Mouse (Mus musculus) stomach, embryonic 16.5 days (tissue): ENCODE measurements at regions not wholly inside any gene's neighbourhood (a gene's known extent, or its start where the extent isn't known, plus 50 kb on each side); places are given as distances from the start of the nearest gene placed in this dataset.
A peak's percentile ranks its signal among the peaks of the same experiment; 100 is the strongest.

ENCODE experiments used
- ATAC-seq: fragments of 200-750 bp; cut with Nextera tagmentation; 2 replicates; pipeline ENCODE4 v1.8.0; 2017; ENCODE audit warnings: moderate number of reproducible peaks, moderate TSS enrichment; ENCODE audit not compliant: insufficient read depth, low FRiP score
- H3K27ac ChIP-seq: fragments of 300-500 bp; sonication (generic); 2 replicates; pipeline ENCODE4 v1.5.1; 2014; ENCODE audit warnings: low read length
- H3K27me3 ChIP-seq: fragments of 300-500 bp; sonication (generic); 2 replicates; pipeline ENCODE4 v1.6.1; 2014; ENCODE audit warnings: low read length, control low read depth, mixed read lengths; ENCODE audit not compliant: control insufficient read depth, insufficient read depth
- H3K36me3 ChIP-seq: fragments of 300-500 bp; sonication (generic); 2 replicates; pipeline ENCODE4 v1.6.1; 2014; ENCODE audit warnings: low read length; ENCODE audit not compliant: control insufficient read depth, insufficient read depth
- H3K4me1 ChIP-seq: fragments of 300-500 bp; sonication (generic); 2 replicates; pipeline ENCODE4 v1.6.1; 2014; ENCODE audit warnings: low read length, control low read depth, mixed read lengths; ENCODE audit not compliant: control insufficient read depth, insufficient read depth
- H3K4me2 ChIP-seq: fragments of 300-500 bp; sonication (generic); 2 replicates; pipeline ENCODE4 v1.6.1; 2014; ENCODE audit warnings: low read depth, low read length, mixed read lengths
- H3K4me3 ChIP-seq: fragments of 300-500 bp; sonication (generic); replicated peaks from 2 replicates; pipeline ENCODE4 v1.5.1; 2014; ENCODE audit warnings: mild to moderate bottlenecking, low read length
- H3K9ac ChIP-seq: fragments of 300-500 bp; sonication (generic); 2 replicates; pipeline ENCODE4 v1.6.1; 2014; ENCODE audit warnings: low read length
- H3K9me3 ChIP-seq: fragments of 300-500 bp; sonication (generic); replicated peaks from 2 replicates; pipeline ENCODE4 v1.6.1; 2016; ENCODE audit warnings: low read length, control low read depth; ENCODE audit not compliant: control insufficient read depth
- WGBS: fragments of 180-500 bp; shearing (Covaris S2); extraction: QIAGEN DNeasy Blood & Tissue Kit; methylation state at CpG from one replicate; pipeline ENCODE4 v1.1.7; 2014; 5-methylcytosine and 5-hydroxymethylcytosine counted together

DNA sequence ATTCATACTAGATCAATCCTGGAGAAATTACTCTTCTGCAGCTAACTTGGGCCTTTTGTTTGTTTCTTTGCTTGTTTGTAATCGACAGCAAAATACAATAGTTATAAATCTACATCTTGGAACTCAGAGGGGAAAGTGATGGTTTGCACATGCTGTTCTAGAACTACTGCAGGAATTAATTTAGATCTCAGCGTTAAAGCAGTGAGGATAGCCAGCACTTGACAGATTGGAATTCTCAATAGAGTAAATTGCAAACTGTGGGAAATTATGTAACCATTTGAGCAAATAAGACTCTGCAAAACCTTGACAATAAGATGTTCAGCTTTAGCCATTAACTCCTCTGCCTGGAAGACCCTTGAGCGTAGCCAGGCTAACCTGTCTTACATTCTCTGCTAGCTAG, 112.0 kb upstream of the Itga4 start:
- H3K36me3 ChIP-seq: no peaks in the 10 kb centered on the region
- no peaks in the 10 kb centered on the region for H3K9me3 ChIP-seq
- no peak for ATAC-seq
- no peak overlapping the region for H3K4me2 ChIP-seq
- H3K4me1 ChIP-seq: 0 out of 2 replicates have a peak, but pooled peaks cover 3% of the 10 kb centered on the region
- H3K27ac ChIP-seq: no peak overlapping the region
- H3K4me3 ChIP-seq: no peak overlapping the region
- H3K27me3 ChIP-seq: no peaks in the 10 kb centered on the region
- 64% methylated on average over 3 of the region's 3 CpGs for WGBS
- no peak overlapping the region for H3K9ac ChIP-seq

DNA sequence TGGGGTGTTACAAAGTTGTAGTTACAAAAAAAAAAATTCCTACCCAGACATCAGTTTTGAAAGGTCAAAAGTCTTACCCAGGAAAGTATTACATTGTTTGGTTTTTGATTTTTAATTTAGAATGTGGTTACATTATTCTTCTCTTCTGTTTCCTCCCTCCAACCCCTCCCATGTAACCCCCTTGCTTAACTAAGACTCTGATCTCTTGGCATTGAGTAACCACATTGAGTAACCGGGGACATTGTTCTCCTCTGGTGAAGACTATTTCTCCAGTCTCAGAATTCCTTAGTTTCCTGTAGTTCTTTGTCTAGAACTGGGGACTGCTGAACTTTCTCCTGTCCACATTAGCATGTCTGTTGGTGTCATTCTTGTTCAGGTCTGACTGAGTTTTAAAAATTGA, 109.3 kb upstream of the Itga4 start:
- H3K4me3 ChIP-seq: no peak overlapping the region
- H3K9ac ChIP-seq: no peak overlapping the region
- H3K9me3 ChIP-seq: no peaks in the 10 kb centered on the region
- H3K36me3 ChIP-seq: no peaks in the 10 kb centered on the region
- no peaks in the 10 kb centered on the region for H3K27me3 ChIP-seq
- WGBS: 81% methylated on average over 1 of the region's 1 CpGs
- H3K4me2 ChIP-seq: no peak overlapping the region
- no peak overlapping the region for H3K27ac ChIP-seq
- ATAC-seq: no peak
- H3K4me1 ChIP-seq: peaks cover 8% of the 10 kb centered on the region; the same call in 1 of the 2 replicates

- H3K27ac ChIP-seq: no peak overlapping the region
- H3K4me1 ChIP-seq: peaks cover 8% of the 10 kb centered on the region; the same call in 1 of the 2 replicates
- 91% methylated on average over 4 of the region's 4 CpGs for WGBS
- ATAC-seq: no peak
- H3K9ac ChIP-seq: no peak overlapping the region
- H3K27me3 ChIP-seq: no peaks in the 10 kb centered on the region
- no peaks in the 10 kb centered on the region for H3K9me3 ChIP-seq
- H3K4me3 ChIP-seq: no peak overlapping the region
- no peaks in the 10 kb centered on the region for H3K36me3 ChIP-seq
- no peak overlapping the region for H3K4me2 ChIP-seq
Observed at GRCm38 (mm10) chr2:79146563-79146962, 108.7 kb upstream of the Itga4 start.

DNA sequence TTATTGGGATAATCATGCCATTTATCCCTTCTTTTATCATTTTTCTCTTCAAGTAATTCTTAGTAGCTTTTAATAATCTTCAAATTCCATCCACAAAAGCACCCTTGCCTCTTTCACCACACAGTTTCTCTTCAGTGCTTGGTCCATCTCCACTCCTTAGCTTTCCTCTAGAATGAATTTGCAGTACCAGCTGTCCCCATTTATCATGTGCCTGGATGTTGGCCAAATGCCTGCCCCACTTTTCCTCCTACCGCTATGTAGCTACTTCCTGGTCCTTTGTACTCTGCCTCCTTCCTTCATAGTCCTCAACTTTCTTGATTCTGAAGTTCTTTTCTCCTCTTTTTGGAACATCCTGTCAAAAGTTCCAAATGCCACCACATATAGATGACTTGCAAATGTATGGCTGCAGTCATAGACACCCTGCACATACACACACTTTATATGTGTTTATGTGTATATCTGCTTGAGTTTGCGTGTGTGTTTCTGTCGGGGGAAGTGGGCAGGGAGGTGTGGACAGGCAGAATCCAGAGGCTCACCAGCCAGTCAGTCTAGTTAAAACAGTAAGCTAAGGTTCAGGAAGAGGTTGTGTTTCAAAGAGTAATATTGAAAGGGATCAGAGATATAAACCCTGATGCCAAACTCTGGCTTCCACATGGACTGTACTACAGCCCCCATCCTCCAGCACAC, 106.1 kb upstream of the Itga4 start:
- 55% methylated on average over 3 of the region's 3 CpGs for WGBS
- no peak overlapping the region for H3K27ac ChIP-seq
- no peak overlapping the region for H3K9ac ChIP-seq
- peaks cover 5% of the 10 kb centered on the region; the same call in 1 of the 2 replicates for H3K4me1 ChIP-seq
- no peaks in the 10 kb centered on the region for H3K27me3 ChIP-seq
- ATAC-seq: 0 out of 2 replicates have a peak, but pooled peaks have one; percentile 33
- H3K4me3 ChIP-seq: no peak overlapping the region
- no peaks in the 10 kb centered on the region for H3K9me3 ChIP-seq
- no peaks in the 10 kb centered on the region for H3K36me3 ChIP-seq
- H3K4me2 ChIP-seq: no peak overlapping the region

DNA sequence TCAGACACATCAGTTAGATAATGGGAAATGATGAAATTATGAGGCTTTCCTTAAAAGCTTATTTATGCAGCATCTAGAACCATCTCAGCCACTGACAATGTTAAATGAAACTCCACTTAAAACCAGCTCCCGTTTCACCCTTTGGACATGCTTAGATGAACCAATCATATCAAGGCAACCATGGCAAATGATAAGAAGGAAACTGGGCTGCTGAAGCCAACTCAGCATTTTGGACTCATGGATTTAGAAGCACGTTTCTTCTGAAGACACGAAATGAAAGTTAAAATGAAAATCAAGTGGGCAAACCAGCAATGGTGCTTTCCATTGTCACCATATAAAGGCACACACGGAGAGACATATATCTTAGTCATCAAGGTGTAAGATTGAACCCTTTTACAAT, 103.6 kb upstream of the Itga4 start:
- Histone ChIP-seq H3K9me3 (no peaks in the 10 kb centered on the region), H3K27ac (no peak overlapping the region), H3K4me1 (peaks cover 5% of the 10 kb centered on the region; the same call in 1 of the 2 replicates), H3K4me3 (no peak overlapping the region), H3K36me3 (no peaks in the 10 kb centered on the region), H3K4me2 (no peak overlapping the region), H3K9ac (no peak overlapping the region), H3K27me3 (no peaks in the 10 kb centered on the region)
- ATAC-seq: no peak
- 75% methylated on average over 4 of the region's 4 CpGs for WGBS

DNA sequence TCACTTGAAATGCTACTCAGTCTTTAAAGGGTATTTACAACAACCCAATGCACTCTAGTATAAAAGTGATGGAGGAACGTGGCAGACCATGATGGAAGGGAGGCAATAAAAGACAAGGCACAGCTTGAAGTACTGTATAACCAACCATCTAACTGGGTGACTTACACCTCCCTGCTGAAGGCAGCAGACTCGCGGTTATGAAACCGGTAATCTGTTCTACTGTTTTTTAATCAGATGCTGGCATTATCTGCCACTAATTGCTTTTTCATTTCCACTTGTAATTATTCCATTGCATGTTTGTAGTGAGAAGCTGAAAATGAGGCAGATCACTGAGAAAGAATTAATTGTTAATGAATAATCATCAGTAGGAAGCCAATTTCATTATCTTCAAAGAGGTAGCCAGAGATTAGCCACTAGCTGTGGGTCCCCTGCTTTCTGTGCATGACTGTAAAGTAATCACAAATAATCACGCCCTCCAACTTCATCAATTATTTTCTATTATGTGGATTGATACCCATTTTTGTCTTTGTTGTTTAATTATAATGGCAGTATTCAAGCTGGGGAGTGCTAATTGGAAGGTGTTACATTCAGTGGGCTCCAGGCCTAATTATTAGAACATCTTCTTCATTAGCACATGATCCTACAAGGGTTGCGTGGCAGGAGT, 103.1 kb upstream of the Itga4 start:
- peaks cover 5% of the 10 kb centered on the region; the same call in 1 of the 2 replicates for H3K4me1 ChIP-seq
- no peaks in the 10 kb centered on the region for H3K9me3 ChIP-seq
- H3K27ac ChIP-seq: no peak overlapping the region
- no peak overlapping the region for H3K4me3 ChIP-seq
- H3K4me2 ChIP-seq: no peak overlapping the region
- H3K27me3 ChIP-seq: no peaks in the 10 kb centered on the region
- H3K36me3 ChIP-seq: no peaks in the 10 kb centered on the region
- H3K9ac ChIP-seq: no peak overlapping the region
- no peak for ATAC-seq
- 79% methylated on average over 6 of the region's 6 CpGs for WGBS

GRCm38 (mm10) chr2:79152695-79153057, 102.5 kb upstream of the Itga4 start:
- no peaks in the 10 kb centered on the region for H3K36me3 ChIP-seq
- peaks cover 5% of the 10 kb centered on the region; the same call in 1 of the 2 replicates for H3K4me1 ChIP-seq
- no peak overlapping the region for H3K27ac ChIP-seq
- H3K9me3 ChIP-seq: no peaks in the 10 kb centered on the region
- H3K4me2 ChIP-seq: no peak overlapping the region
- WGBS: 83% methylated on average over 5 of the region's 5 CpGs
- H3K4me3 ChIP-seq: no peak overlapping the region
- no peak for ATAC-seq
- H3K9ac ChIP-seq: no peak overlapping the region
- H3K27me3 ChIP-seq: no peaks in the 10 kb centered on the region

- Histone ChIP-seq H3K9ac (no peak overlapping the region), H3K27ac (no peak overlapping the region), H3K27me3 (no peaks in the 10 kb centered on the region), H3K4me3 (no peak overlapping the region), H3K36me3 (no peaks in the 10 kb centered on the region), H3K4me2 (no peak overlapping the region), H3K9me3 (no peaks in the 10 kb centered on the region), H3K4me1 (peaks cover 5% of the 10 kb centered on the region; the same call in 1 of the 2 replicates)
- no peak for ATAC-seq
- 61% methylated on average over 4 of the region's 4 CpGs for WGBS
Observed at GRCm38 (mm10) chr2:79153070-79153469, 102.2 kb upstream of the Itga4 start.

DNA sequence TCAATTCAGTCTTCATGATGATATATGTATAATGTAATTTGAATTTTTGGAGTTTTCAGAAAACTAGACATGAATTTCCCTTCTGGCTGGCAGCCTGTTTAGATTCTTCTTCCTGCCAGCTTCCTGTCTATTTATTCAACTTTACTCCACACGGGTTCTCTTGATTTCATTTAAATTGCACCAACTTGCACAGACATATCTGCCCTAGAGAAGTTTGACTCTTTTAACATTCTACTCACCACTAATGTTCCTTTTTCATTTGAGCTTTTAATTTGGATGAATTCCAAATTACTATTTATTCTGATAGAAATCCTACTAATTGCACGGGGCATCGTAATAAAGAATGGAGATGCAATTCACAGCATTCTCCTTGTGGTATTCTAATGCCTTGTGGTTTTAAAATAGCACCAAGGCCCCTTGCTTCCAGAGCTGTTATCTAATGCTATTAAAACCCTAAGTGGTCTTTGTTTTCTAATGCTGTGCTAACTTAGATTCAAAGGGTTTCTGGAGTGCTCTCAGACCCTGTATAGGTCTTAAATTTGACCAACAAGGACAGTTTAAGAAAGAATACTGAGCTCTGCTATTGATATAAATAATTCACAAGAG, 96.7 kb upstream of the Itga4 start:
- H3K9ac ChIP-seq: no peak overlapping the region
- 58% methylated on average over 3 of the region's 3 CpGs for WGBS
- 0 out of 2 replicates have a peak, but pooled peaks cover 3% of the 10 kb centered on the region for H3K9me3 ChIP-seq
- H3K4me1 ChIP-seq: no peaks in the 10 kb centered on the region
- no peak overlapping the region for H3K4me2 ChIP-seq
- no peaks in the 10 kb centered on the region for H3K27me3 ChIP-seq
- H3K27ac ChIP-seq: no peak overlapping the region
- no peak overlapping the region for H3K4me3 ChIP-seq
- no peaks in the 10 kb centered on the region for H3K36me3 ChIP-seq
- no peak for ATAC-seq
